Mouse (Mus musculus) MEL-GATA-1-ER (cell line): ENCODE data around the gene Lrrc8a.
A peak's percentile ranks its signal among the peaks of the same experiment; 100 is the strongest.

Experiments
- DNase-seq: peaks from one replicate; pipeline ENCODE4 v3.0.0-alpha.2; 2012; ENCODE audit warnings: low read depth; ENCODE audit errors: extremely low read depth

Lrrc8a gene

GRCm38 (mm10) chr2:30238906-30239465 is 1.5 kb downstream of the Lrrc8a start:
- DNase-seq: no peak

- DNase-seq: peak; percentile 82
Measured at GRCm38 (mm10) chr2:30239777-30240176, 2.3 kb downstream of the Lrrc8a start.

- DNase-seq: no peak
Measured at GRCm38 (mm10) chr2:30240267-30240666, 2.8 kb downstream of the Lrrc8a start, which contains the start of gene Gm28035. Gene Gm28035 (plus strand): TSS chr2:30240567.

- no peak for DNase-seq
Measured at GRCm38 (mm10) chr2:30242509-30242908, 5.0 kb downstream of the Lrrc8a start.

GRCm38 (mm10) chr2:30243391-30243790 is 5.9 kb downstream of the Lrrc8a start:
- no peak for DNase-seq

GRCm38 (mm10) chr2:30244595-30245178 is 7.2 kb downstream of the Lrrc8a start:
- DNase-seq: no peak

GRCm38 (mm10) chr2:30247036-30247435 is 9.5 kb downstream of the Lrrc8a start:
- DNase-seq: no peak

GRCm38 (mm10) chr2:30247681-30248080 is 10.2 kb downstream of the Lrrc8a start:
- DNase-seq: no peak

GRCm38 (mm10) chr2:30249182-30249581 is 11.7 kb downstream of the Lrrc8a start:
- no peak for DNase-seq

GRCm38 (mm10) chr2:30250166-30251128 is 12.9 kb downstream of the Lrrc8a start:
- DNase-seq: no peak

- no peak for DNase-seq
Measured at GRCm38 (mm10) chr2:30251417-30252104, 14.0 kb downstream of the Lrrc8a start.

- DNase-seq: no peak
Measured at GRCm38 (mm10) chr2:30252521-30252920, 15.0 kb downstream of the Lrrc8a start.

GRCm38 (mm10) chr2:30253809-30254208 is 16.3 kb downstream of the Lrrc8a start:
- DNase-seq: no peak

- DNase-seq: no peak
Measured at GRCm38 (mm10) chr2:30255631-30256395, 18.3 kb downstream of the Lrrc8a start.

- DNase-seq: no peak
Measured at GRCm38 (mm10) chr2:30256616-30257350, 19.3 kb downstream of the Lrrc8a start.

GRCm38 (mm10) chr2:30257699-30258460 is 20.4 kb downstream of the Lrrc8a start:
- DNase-seq: no peak

- DNase-seq: no peak
Measured at GRCm38 (mm10) chr2:30258600-30258999, 21.1 kb downstream of the Lrrc8a start.

- DNase-seq: no peak
Measured at GRCm38 (mm10) chr2:30259131-30260064, 21.9 kb downstream of the Lrrc8a start.
